Mouse (Mus musculus) spleen, adult 2 months (tissue): ENCODE data around the gene Glb1.

Source experiments
- CTCF ChIP-seq: fragments of 200-500 bp; IDR thresholded peaks from 2 replicates; pipeline ENCODE4 v1.5.1; 2011; ENCODE audit warnings: mild to moderate bottlenecking, inconsistent platforms; ENCODE audit not compliant: insufficient read depth, insufficient read length, insufficient replicate concordance; ENCODE audit errors: extremely low read depth
- POLR2A ChIP-seq: fragments of 200-500 bp; IDR thresholded peaks from 2 replicates; pipeline ENCODE4 v1.6.1; 2011; ENCODE audit warnings: low read depth, low read length, inconsistent platforms

DNA sequence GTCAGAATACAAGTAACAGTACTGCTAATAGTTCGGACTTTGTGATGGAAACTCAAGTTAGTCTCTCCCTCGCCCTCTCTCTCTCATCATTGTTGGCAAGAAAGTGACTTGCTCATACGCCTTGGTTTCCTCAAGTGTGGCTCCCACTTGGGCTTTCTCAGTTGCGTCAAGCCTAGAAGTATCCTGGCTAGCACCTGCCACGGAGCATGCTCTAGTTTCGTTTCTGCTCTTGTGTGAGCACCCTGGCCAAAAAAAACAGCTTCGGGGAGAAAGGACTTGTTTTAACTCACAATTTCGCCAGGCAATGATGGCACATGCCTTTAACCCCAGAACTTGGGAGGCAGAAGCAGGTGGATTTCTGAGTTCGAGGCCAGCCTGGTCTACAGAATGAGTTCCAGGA is 76.1 kb downstream of the Glb1 start:
- TF ChIP-seq CTCF (no peak), POLR2A (no peak)
